Mouse (Mus musculus): ENCODE measurements at regions not wholly inside any gene's neighbourhood (a gene's known extent, or its start where the extent isn't known, plus 50 kb on each side); places are given as distances from the start of the nearest gene placed in this dataset.

DNA sequence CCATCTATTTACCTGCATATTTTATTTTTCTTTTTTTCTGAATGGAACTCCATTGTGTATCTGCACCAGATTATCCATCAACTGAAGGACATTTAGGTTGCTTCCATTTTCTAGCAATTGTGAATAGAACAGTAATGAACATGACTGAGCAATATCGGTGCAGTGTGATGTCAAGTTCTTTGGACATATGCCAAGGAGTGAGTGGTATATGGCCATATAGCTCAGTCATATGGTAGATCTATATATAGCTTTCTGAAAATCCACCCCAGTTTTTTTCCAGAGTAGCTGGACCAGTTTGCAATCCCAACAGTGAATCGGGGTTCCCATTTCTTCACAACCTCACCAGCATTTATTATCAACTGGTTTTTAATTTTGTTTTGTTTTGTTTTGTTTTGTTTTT is 52.0 kb upstream of the Tent5a start:
- DNase-seq (ENCODE audit: low spot score in 2 of 2), result no peak

All from right cerebral cortex, postnatal 36 days (tissue).